Mouse (Mus musculus): ENCODE results near the gene Cldn2. TPM values are rescaled to one million over a fixed set of nuclear protein-coding genes. Genes with fewer than 3 reads are reported as not detected.
A peak's percentile ranks its signal among the peaks of the same experiment; 100 is the strongest.

The Cldn2 gene
- total and polyA plus RNA-seq, 3 experiments, result not detected

GRCm38 (mm10) chrX:139854795-139855194 is 54.2 kb downstream of the Cldn2 start:
- peaks cover 0 to 4% of the 10 kb centered on the region in 2 experiments; a peak in 2 of 4 replicates for H3K4me1 ChIP-seq (ENCODE audit: control insufficient read depth in 1 of 2, insufficient read depth in 2 of 2, low read length in 2 of 2)
- TF ChIP-seq MXI1 (IDR thresholded peaks at IDR 0.05; ENCODE audit: low read depth, low read length) (no peak), MAFK (IDR thresholded peaks at IDR 0.05; ENCODE audit: borderline replicate concordance, low read depth, low read length) (no peak), SMC3 (IDR thresholded peaks at IDR 0.05; ENCODE audit: low read depth, low read length) (no peak), ZMIZ1 (IDR thresholded peaks at IDR 0.05; ENCODE audit: low read depth, low read length) (no peak), NELFE (IDR thresholded peaks at IDR 0.05; ENCODE audit: low read depth, low read length) (no peak), RCOR1 (IDR thresholded peaks at IDR 0.05; ENCODE audit: low read depth, low read length) (no peak), GATA1 (IDR thresholded peaks at IDR 0.05; ENCODE audit: low read depth, low read length) (peak; percentile 81), RAD21 (IDR thresholded peaks at IDR 0.05; ENCODE audit: low read depth, low read length) (no peak), CTCF (IDR thresholded peaks at IDR 0.05 in 2 of 3, conservative IDR thresholded peaks at IDR 0.05 in 1 of 3; ENCODE audit: control insufficient read depth in 1 of 3, insufficient read depth in 1 of 3, low read depth in 2 of 3, low read length in 3 of 3, poor library complexity in 1 of 3, severe bottlenecking in 1 of 3) (no peak), MAX (IDR thresholded peaks at IDR 0.05; ENCODE audit: low read length) (no peak), ELF1 (IDR thresholded peaks at IDR 0.05; ENCODE audit: low read depth, low read length) (no peak), POLR2AphosphoS2 (IDR thresholded peaks at IDR 0.05; ENCODE audit: low read length) (no peak), USF1 (IDR thresholded peaks at IDR 0.05; ENCODE audit: low read depth, low read length) (no peak), MYB (IDR thresholded peaks at IDR 0.05; ENCODE audit: low read depth, low read length) (no peak), POLR2A (IDR thresholded peaks at IDR 0.05; ENCODE audit: control insufficient read depth in 1 of 2, insufficient read depth in 1 of 2, low read depth in 1 of 2, low read length in 2 of 2, poor library complexity in 1 of 2) (no peak), CHD2 (IDR thresholded peaks at IDR 0.05; ENCODE audit: low read length) (no peak), ETS1 (IDR thresholded peaks at IDR 0.05; ENCODE audit: low read depth, low read length) (no peak), BHLHE40 (IDR thresholded peaks at IDR 0.05; ENCODE audit: borderline replicate concordance, low read depth, low read length) (no peak), EP300 (IDR thresholded peaks at IDR 0.05; ENCODE audit: low read depth in 1 of 2, low read length in 2 of 2) (peak; percentile 65 to 66), TCF12 (IDR thresholded peaks at IDR 0.05; ENCODE audit: low read depth, low read length) (peak; percentile 48), ZNF384 (IDR thresholded peaks at IDR 0.05; ENCODE audit: low read depth, low read length) (no peak)

GRCm38 (mm10) chrX:139859402-139859801 is 58.8 kb downstream of the Cldn2 start:
- Histone ChIP-seq H3K27ac (ENCODE audit: control insufficient read depth, low read depth, low read length) (no peak overlapping the region), H3K36me3 (ENCODE audit: control insufficient read depth in 1 of 2, insufficient read depth in 2 of 2, low read length in 2 of 2) (peaks cover 0 to 12% of the 10 kb centered on the region in 2 experiments; a peak in 2 of 4 replicates), H3K4me1 (ENCODE audit: control insufficient read depth in 1 of 2, insufficient read depth in 2 of 2, low read length in 2 of 2) (peaks cover 0 to 4% of the 10 kb centered on the region in 2 experiments; a peak in 2 of 4 replicates), H3K9ac (ENCODE audit: control insufficient read depth, low read depth, low read length, poor library complexity, severe bottlenecking) (no peak overlapping the region), H3K4me3 (ENCODE audit: control insufficient read depth in 1 of 2, insufficient read depth in 1 of 2, low read depth in 2 of 2, low read length in 2 of 2) (no peak overlapping the region), H3K79me2 (ENCODE audit: control insufficient read depth, insufficient read depth, low read length, poor library complexity) (no peaks in the 10 kb centered on the region), H3K27me3 (ENCODE audit: control insufficient read depth in 1 of 2, insufficient read depth in 2 of 2, low read length in 2 of 2) (no peaks in the 10 kb centered on the region), H3K9me3 (replicated peaks; ENCODE audit: insufficient read depth, low read length) (no peaks in the 10 kb centered on the region)
- TF ChIP-seq MEF2A (IDR thresholded peaks at IDR 0.05; ENCODE audit: extremely low read depth, insufficient replicate concordance, low read depth, low read length, poor library complexity, severe bottlenecking), result peak; percentile 53; the same call in 1 of the 2 replicates
- TF ChIP-seq POLR2A (IDR thresholded peaks at IDR 0.05; ENCODE audit: control insufficient read depth in 1 of 2, insufficient read depth in 1 of 2, low read depth in 1 of 2, low read length in 2 of 2, poor library complexity in 1 of 2), result no peak
- no peak for TF ChIP-seq SMC3 (IDR thresholded peaks at IDR 0.05; ENCODE audit: low read depth, low read length)
- no peak for TF ChIP-seq SIN3A (IDR thresholded peaks at IDR 0.05; ENCODE audit: low read length)
- no peak for TF ChIP-seq POLR2AphosphoS2 (IDR thresholded peaks at IDR 0.05; ENCODE audit: low read length)
- TF ChIP-seq ELF1 (IDR thresholded peaks at IDR 0.05; ENCODE audit: low read depth, low read length), result no peak
- no peak for TF ChIP-seq UBTF (IDR thresholded peaks at IDR 0.05; ENCODE audit: borderline replicate concordance, insufficient read depth, low read depth, low read length)
- no peak for TF ChIP-seq NELFE (IDR thresholded peaks at IDR 0.05; ENCODE audit: low read depth, low read length)
- TF ChIP-seq USF1 (IDR thresholded peaks at IDR 0.05; ENCODE audit: low read depth, low read length), result no peak
- TF ChIP-seq ETS1 (IDR thresholded peaks at IDR 0.05; ENCODE audit: low read depth, low read length), result peak; percentile 43
- no peak for TF ChIP-seq GATA1 (IDR thresholded peaks at IDR 0.05; ENCODE audit: low read depth, low read length)
- TF ChIP-seq CHD2 (IDR thresholded peaks at IDR 0.05; ENCODE audit: low read length), result no peak
- TF ChIP-seq NRF1 (IDR thresholded peaks at IDR 0.05; ENCODE audit: insufficient read depth, low read depth, low read length, poor library complexity, severe bottlenecking), result no peak
- TF ChIP-seq RAD21 (IDR thresholded peaks at IDR 0.05; ENCODE audit: low read depth, low read length), result no peak
- TF ChIP-seq KAT2A (conservative IDR thresholded peaks at IDR 0.05; ENCODE audit: low read depth, low read length), result no peak
- no peak for DNase-seq (ENCODE audit: low read depth, low spot score)

More at GRCm38 (mm10) chrX:139854795-139855194, 54.2 kb downstream of the Cldn2 start:
- H3K4me3 ChIP-seq (ENCODE audit: control insufficient read depth in 1 of 2, insufficient read depth in 1 of 2, low read depth in 2 of 2, low read length in 2 of 2), result no peak overlapping the region
- no peaks in the 10 kb centered on the region for H3K9me3 ChIP-seq (replicated peaks; ENCODE audit: insufficient read depth, low read length)
- no peak overlapping the region for H3K27ac ChIP-seq (ENCODE audit: control insufficient read depth, low read depth, low read length)
- peak; percentile 37 for DNase-seq (ENCODE audit: low read depth, low spot score)
- H3K36me3 ChIP-seq (ENCODE audit: control insufficient read depth in 1 of 2, insufficient read depth in 2 of 2, low read length in 2 of 2), result peaks cover 0 to 13% of the 10 kb centered on the region in 2 experiments; a peak in 2 of 4 replicates
- no peaks in the 10 kb centered on the region for H3K79me2 ChIP-seq (ENCODE audit: control insufficient read depth, insufficient read depth, low read length, poor library complexity)
- H3K9ac ChIP-seq (ENCODE audit: control insufficient read depth, low read depth, low read length, poor library complexity, severe bottlenecking), result no peak overlapping the region
- H3K27me3 ChIP-seq (ENCODE audit: control insufficient read depth in 1 of 2, insufficient read depth in 2 of 2, low read length in 2 of 2), result no peaks in the 10 kb centered on the region
